Mouse (Mus musculus) midbrain, embryonic 14.5 days (tissue): ENCODE measurements at regions not wholly inside any gene's neighbourhood (a gene's known extent, or its start where the extent isn't known, plus 50 kb on each side); places are given as distances from the start of the nearest gene placed in this dataset.
A peak's percentile ranks its signal among the peaks of the same experiment; 100 is the strongest.

Experiments used
- ATAC-seq: fragments of 200-750 bp; cut with Nextera tagmentation; 2 replicates; pipeline ENCODE4 v1.8.0; 2017; ENCODE audit warnings: moderate number of reproducible peaks, moderate library complexity; ENCODE audit not compliant: low FRiP score, low TSS enrichment
- DNase-seq: peaks from one replicate; pipeline ENCODE4 v3.0.0-alpha.2; 2015
- H3K27ac ChIP-seq: fragments of 300-500 bp; sonication (generic); replicated peaks from 2 replicates; pipeline ENCODE4 v1.5.1; 2014; ENCODE audit warnings: mild to moderate bottlenecking, low read depth, low read length, moderate library complexity
- H3K27me3 ChIP-seq: fragments of 300-500 bp; sonication (generic); 2 replicates; pipeline ENCODE4 v1.6.1; 2014; ENCODE audit warnings: low read length, control low read depth, mixed read lengths; ENCODE audit not compliant: control insufficient read depth, insufficient read depth
- H3K36me3 ChIP-seq: fragments of 300-500 bp; sonication (generic); 2 replicates; pipeline ENCODE4 v1.6.1; 2014; ENCODE audit warnings: low read length, control low read depth; ENCODE audit not compliant: control insufficient read depth, insufficient read depth
- H3K4me1 ChIP-seq: fragments of 300-500 bp; sonication (generic); 2 replicates; pipeline ENCODE4 v1.6.1; 2014; ENCODE audit warnings: mild to moderate bottlenecking, antibody characterized with exemption, low read length, control low read depth; ENCODE audit not compliant: control insufficient read depth, insufficient read depth
- H3K4me2 ChIP-seq: fragments of 300-500 bp; sonication (generic); 2 replicates; pipeline ENCODE4 v1.6.1; 2014; ENCODE audit warnings: mild to moderate bottlenecking, low read length, moderate library complexity
- H3K4me3 ChIP-seq: fragments of 300-500 bp; sonication (generic); replicated peaks from 2 replicates; pipeline ENCODE4 v1.5.1; 2014; ENCODE audit warnings: low read depth, low read length
- H3K9ac ChIP-seq: fragments of 300-500 bp; sonication (generic); replicated peaks from 2 replicates; pipeline ENCODE4 v1.6.1; 2014; ENCODE audit warnings: mild to moderate bottlenecking, low read length, moderate library complexity
- H3K9me3 ChIP-seq: fragments of 300-500 bp; sonication (generic); 2 replicates; pipeline ENCODE4 v1.6.1; 2016; ENCODE audit warnings: low read length, control low read depth, mixed read lengths; ENCODE audit not compliant: control insufficient read depth
- WGBS: fragments of 180-500 bp; shearing (Covaris S2); extraction: QIAGEN DNeasy Blood & Tissue Kit; methylation state at CpG from one replicate; pipeline ENCODE4 v1.1.7; 2014; 5-methylcytosine and 5-hydroxymethylcytosine counted together

- H3K9me3 ChIP-seq = no peaks in the 10 kb centered on the region
- H3K27me3 ChIP-seq = no peaks in the 10 kb centered on the region
- WGBS = 19% methylated on average over 3 of the region's 3 CpGs
- ATAC-seq = no peak
- H3K27ac ChIP-seq = no peak overlapping the region
- no peak for DNase-seq
- H3K4me3 ChIP-seq = no peak overlapping the region
- no peaks in the 10 kb centered on the region for H3K4me1 ChIP-seq
- H3K9ac ChIP-seq = no peak overlapping the region
- no peaks in the 10 kb centered on the region for H3K36me3 ChIP-seq
- H3K4me2 ChIP-seq = no peak overlapping the region
Measured at GRCm38 (mm10) chr7:93795210-93795609, 715.5 kb downstream of the Fam181b start.

GRCm38 (mm10) chr7:93835697-93836096, 756.0 kb downstream of the Fam181b start:
- 89% methylated on average over 3 of the region's 3 CpGs for WGBS
- no peaks in the 10 kb centered on the region for H3K4me1 ChIP-seq

GRCm38 (mm10) chr7:93836169-93836568, 756.5 kb downstream of the Fam181b start:
- 81% methylated on average over 2 of the region's 2 CpGs for WGBS
- H3K36me3 ChIP-seq = no peaks in the 10 kb centered on the region
- H3K4me3 ChIP-seq = no peak overlapping the region
- ATAC-seq (no peak), DNase-seq (no peak)
- H3K27ac ChIP-seq = no peak overlapping the region
- H3K27me3 ChIP-seq = no peaks in the 10 kb centered on the region
- no peaks in the 10 kb centered on the region for H3K4me1 ChIP-seq
- H3K4me2 ChIP-seq = no peak overlapping the region
- no peak overlapping the region for H3K9ac ChIP-seq
- H3K9me3 ChIP-seq = no peaks in the 10 kb centered on the region

More at GRCm38 (mm10) chr7:93835697-93836096, 756.0 kb downstream of the Fam181b start:
- no peak for DNase-seq
- Histone ChIP-seq H3K9me3 (no peaks in the 10 kb centered on the region), H3K27me3 (no peaks in the 10 kb centered on the region), H3K36me3 (no peaks in the 10 kb centered on the region), H3K9ac (no peak overlapping the region), H3K27ac (no peak overlapping the region), H3K4me2 (no peak overlapping the region), H3K4me3 (no peak overlapping the region)
- no peak for ATAC-seq

GRCm38 (mm10) chr7:93855025-93855424, 775.4 kb downstream of the Fam181b start:
- H3K9ac ChIP-seq = no peak overlapping the region
- H3K4me1 ChIP-seq = no peaks in the 10 kb centered on the region
- peak; percentile 56 for DNase-seq
- H3K9me3 ChIP-seq = no peaks in the 10 kb centered on the region
- ATAC-seq = peak; percentile 37; the same call in 1 of the 2 replicates
- H3K27me3 ChIP-seq = no peaks in the 10 kb centered on the region
- no peak overlapping the region for H3K4me3 ChIP-seq
- H3K27ac ChIP-seq = 0 out of 2 replicates have a peak overlapping the region, but pooled peaks have one; percentile 0
- H3K36me3 ChIP-seq = no peaks in the 10 kb centered on the region
- H3K4me2 ChIP-seq = peak overlapping the region; percentile 3
- WGBS = 14% methylated on average over 6 of the region's 6 CpGs

- H3K4me3 ChIP-seq = no peak overlapping the region
- ATAC-seq (no peak), DNase-seq (no peak)
- 82% methylated on average over 1 of the region's 1 CpGs for WGBS
- H3K27me3 ChIP-seq = no peaks in the 10 kb centered on the region
- no peak overlapping the region for H3K4me2 ChIP-seq
- no peak overlapping the region for H3K27ac ChIP-seq
- H3K4me1 ChIP-seq = no peaks in the 10 kb centered on the region
- no peaks in the 10 kb centered on the region for H3K36me3 ChIP-seq
- no peaks in the 10 kb centered on the region for H3K9me3 ChIP-seq
- no peak overlapping the region for H3K9ac ChIP-seq
Measured at GRCm38 (mm10) chr7:93893701-93894100, 814.0 kb downstream of the Fam181b start.

- Histone ChIP-seq H3K36me3 (no peaks in the 10 kb centered on the region), H3K9me3 (no peaks in the 10 kb centered on the region), H3K9ac (no peak overlapping the region), H3K27me3 (no peaks in the 10 kb centered on the region), H3K27ac (no peak overlapping the region), H3K4me3 (no peak overlapping the region), H3K4me1 (no peaks in the 10 kb centered on the region), H3K4me2 (no peak overlapping the region)
- no peak for DNase-seq
- no peak for ATAC-seq
Measured at GRCm38 (mm10) chr7:93896921-93897320, 817.3 kb downstream of the Fam181b start.

GRCm38 (mm10) chr7:93902770-93903169, 823.1 kb downstream of the Fam181b start:
- Histone ChIP-seq H3K27me3 (no peaks in the 10 kb centered on the region), H3K4me3 (no peak overlapping the region), H3K9me3 (no peaks in the 10 kb centered on the region), H3K4me1 (no peaks in the 10 kb centered on the region), H3K9ac (no peak overlapping the region), H3K27ac (no peak overlapping the region), H3K36me3 (no peaks in the 10 kb centered on the region), H3K4me2 (no peak overlapping the region)
- DNase-seq = no peak
- no peak for ATAC-seq
- 62% methylated on average over 2 of the region's 2 CpGs for WGBS

GRCm38 (mm10) chr7:93936925-93937324, 857.3 kb downstream of the Fam181b start:
- 88% methylated on average over 3 of the region's 3 CpGs for WGBS
- ATAC-seq = no peak
- H3K4me2 ChIP-seq = no peak overlapping the region
- no peak overlapping the region for H3K4me3 ChIP-seq
- H3K4me1 ChIP-seq = no peaks in the 10 kb centered on the region
- no peak overlapping the region for H3K9ac ChIP-seq
- DNase-seq = no peak
- no peaks in the 10 kb centered on the region for H3K9me3 ChIP-seq
- no peaks in the 10 kb centered on the region for H3K36me3 ChIP-seq
- no peak overlapping the region for H3K27ac ChIP-seq
- no peaks in the 10 kb centered on the region for H3K27me3 ChIP-seq

- H3K4me1 ChIP-seq = no peaks in the 10 kb centered on the region
- no peaks in the 10 kb centered on the region for H3K36me3 ChIP-seq
- H3K27me3 ChIP-seq = no peaks in the 10 kb centered on the region
- no peaks in the 10 kb centered on the region for H3K9me3 ChIP-seq
- 86% methylated on average over 3 of the region's 3 CpGs for WGBS
- ATAC-seq (no peak), DNase-seq (no peak)
- no peak overlapping the region for H3K4me3 ChIP-seq
- no peak overlapping the region for H3K4me2 ChIP-seq
- H3K27ac ChIP-seq = no peak overlapping the region
- H3K9ac ChIP-seq = no peak overlapping the region
Measured at GRCm38 (mm10) chr7:93982103-93982502, 902.4 kb downstream of the Fam181b start.
